Mouse (Mus musculus) neutrophil, adult 65 days (primary cell): ENCODE results near the gene Ado. TPM values are rescaled to one million over a fixed set of nuclear protein-coding genes. Genes with fewer than 3 reads are reported as not detected.

Experiments used
- total RNA-seq: library from RNA; stranded (reverse); gene quantifications from 2 replicates; pipeline ENCODE4 v1.2.4, GENCODE M21; 2023

Ado gene
- total RNA-seq: 3.7 and 4.9 TPM in 2 replicates

GRCm38 (mm10) chr10:67548877-67549731, at the start of gene Ado:
Ado (minus strand) TSS chr10:67548955.

GRCm38 (mm10) chr10:67535256-67535655, 13.5 kb downstream of the Ado start, which contains the start of gene Egr2:
Egr2 (plus strand) TSS chr10:67535475.

Other genes with a start within 250 kb of the Ado start
- 6.3 and 10.0 TPM in 2 replicates for gene Egr2, start 13.5 kb downstream of the Ado start, total RNA-seq